Mouse (Mus musculus) forebrain, embryonic 13.5 days (tissue): ENCODE measurements at regions not wholly inside any gene's neighbourhood (a gene's known extent, or its start where the extent isn't known, plus 50 kb on each side); places are given as distances from the start of the nearest gene placed in this dataset.
A peak's percentile ranks its signal among the peaks of the same experiment; 100 is the strongest.

Experiments
- ATAC-seq: fragments of 200-750 bp; cut with Nextera tagmentation; 2 replicates; pipeline ENCODE4 v1.8.0; 2017
- H3K27ac ChIP-seq: fragments of 300-500 bp; sonication (generic); 2 replicates; pipeline ENCODE4 v1.5.1; 2015; ENCODE audit warnings: inconsistent platforms, mild to moderate bottlenecking, moderate library complexity
- H3K27me3 ChIP-seq: fragments of 300-500 bp; sonication (generic); 2 replicates; pipeline ENCODE4 v1.6.1; 2015; ENCODE audit warnings: mild to moderate bottlenecking, inconsistent platforms
- H3K36me3 ChIP-seq: fragments of 300-500 bp; sonication (generic); 2 replicates; pipeline ENCODE4 v1.6.1; 2015; ENCODE audit warnings: mild to moderate bottlenecking, inconsistent platforms; ENCODE audit not compliant: poor library complexity, severe bottlenecking
- H3K4me1 ChIP-seq: fragments of 300-500 bp; sonication (generic); 2 replicates; pipeline ENCODE4 v1.6.1; 2015; ENCODE audit warnings: inconsistent platforms
- H3K4me2 ChIP-seq: fragments of 300-500 bp; sonication (generic); 2 replicates; pipeline ENCODE4 v1.6.1; 2015; ENCODE audit warnings: inconsistent platforms, mild to moderate bottlenecking, moderate library complexity
- H3K4me3 ChIP-seq: fragments of 300-500 bp; sonication (generic); 2 replicates; pipeline ENCODE4 v1.5.1; 2015; ENCODE audit warnings: mild to moderate bottlenecking, inconsistent platforms
- H3K9ac ChIP-seq: fragments of 300-500 bp; sonication (generic); 2 replicates; pipeline ENCODE4 v1.6.1; 2015; ENCODE audit warnings: mild to moderate bottlenecking, inconsistent platforms
- H3K9me3 ChIP-seq: fragments of 300-500 bp; sonication (generic); replicated peaks from 2 replicates; pipeline ENCODE4 v1.6.1; 2016; ENCODE audit warnings: inconsistent platforms
- WGBS: fragments of 180-500 bp; shearing (Covaris S2); methylation state at CpG from one replicate; pipeline ENCODE4 v1.1.7; 2015; 5-methylcytosine and 5-hydroxymethylcytosine counted together

DNA sequence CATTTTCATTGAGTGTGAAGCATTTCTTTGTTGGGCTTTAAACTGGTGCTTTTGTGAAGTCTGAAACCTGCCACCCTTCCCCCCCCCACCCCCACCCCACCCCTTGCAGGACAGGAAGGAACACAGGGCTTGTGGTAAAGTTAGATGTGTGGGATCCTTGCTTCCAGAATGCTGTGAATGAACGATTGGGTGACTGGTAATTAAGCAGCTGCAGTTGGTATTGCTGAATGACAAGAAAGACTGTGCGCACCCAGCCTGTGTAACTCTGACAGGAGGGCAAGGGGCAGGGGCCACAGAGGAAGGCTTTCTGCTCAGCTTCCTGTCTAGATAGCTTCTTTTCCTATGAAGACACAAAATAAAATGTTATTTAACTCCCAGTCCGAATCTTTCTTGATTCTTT lies 300.1 kb upstream of the Auts2 start:
- no peak; the same call in 1 of the 2 replicates for ATAC-seq
- Histone ChIP-seq H3K27me3 (no peaks in the 10 kb centered on the region), H3K9me3 (no peaks in the 10 kb centered on the region; the same call in 1 of the 2 replicates), H3K4me1 (peaks cover 11% of the 10 kb centered on the region; the same call in 1 of the 2 replicates), H3K4me3 (no peak overlapping the region), H3K36me3 (no peaks in the 10 kb centered on the region), H3K27ac (peak overlapping the region; percentile 37; the same call in 1 of the 2 replicates), H3K9ac (no peak overlapping the region), H3K4me2 (no peak overlapping the region)
- WGBS = 32% methylated on average over 3 of the region's 3 CpGs

DNA sequence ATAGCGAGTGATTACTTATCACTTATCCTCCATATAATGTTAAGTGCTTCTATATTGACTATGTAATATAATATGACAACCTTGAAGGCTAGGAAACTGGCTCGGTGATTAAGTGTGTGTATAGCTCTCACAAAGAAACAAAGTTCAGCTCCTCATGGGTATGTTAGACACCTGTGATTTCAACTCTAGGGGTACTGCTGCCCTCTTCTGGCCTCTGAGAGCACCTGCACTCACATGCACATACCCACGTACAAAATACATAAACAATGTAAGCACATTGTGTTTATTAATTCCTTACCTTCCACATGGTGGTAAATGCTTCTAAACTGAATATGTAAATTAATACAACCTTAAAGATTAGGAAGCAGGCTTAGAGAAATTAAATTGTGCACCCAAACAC lies 298.6 kb upstream of the Auts2 start:
- Histone ChIP-seq H3K27me3 (no peaks in the 10 kb centered on the region), H3K4me3 (no peak overlapping the region), H3K9me3 (no peaks in the 10 kb centered on the region; the same call in 1 of the 2 replicates), H3K9ac (no peak overlapping the region), H3K36me3 (no peaks in the 10 kb centered on the region), H3K4me1 (peaks cover 11% of the 10 kb centered on the region; the same call in 1 of the 2 replicates), H3K4me2 (no peak overlapping the region), H3K27ac (no peak overlapping the region)
- no peak for ATAC-seq
- 93% methylated on average over 3 of the region's 3 CpGs for WGBS

DNA sequence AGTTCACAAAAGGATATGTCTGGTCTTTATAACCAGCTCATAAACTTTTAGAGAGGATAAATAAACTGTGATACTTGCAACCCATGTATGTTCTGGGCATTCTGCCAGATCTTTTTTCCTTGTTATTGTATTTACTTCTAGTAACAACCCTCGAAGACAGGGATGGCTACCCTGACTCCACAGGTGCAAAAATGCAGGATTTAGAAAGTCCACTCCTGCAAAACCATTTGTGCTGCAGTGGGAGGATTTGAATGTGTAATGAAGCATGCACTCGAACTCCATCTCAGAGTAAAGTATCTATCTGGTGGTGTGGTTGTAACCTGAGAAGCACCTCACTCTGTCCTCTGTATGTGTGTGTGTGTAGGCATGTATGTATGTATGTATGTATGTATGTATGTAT lies 294.3 kb upstream of the Auts2 start:
- 36% methylated on average over 2 of the region's 2 CpGs for WGBS
- no peaks in the 10 kb centered on the region for H3K27me3 ChIP-seq
- H3K4me1 ChIP-seq = no peaks in the 10 kb centered on the region
- no peak overlapping the region for H3K4me2 ChIP-seq
- ATAC-seq = no peak
- no peaks in the 10 kb centered on the region; the same call in 1 of the 2 replicates for H3K9me3 ChIP-seq
- no peak overlapping the region for H3K9ac ChIP-seq
- no peaks in the 10 kb centered on the region for H3K36me3 ChIP-seq
- H3K27ac ChIP-seq = no peak overlapping the region
- no peak overlapping the region for H3K4me3 ChIP-seq

DNA sequence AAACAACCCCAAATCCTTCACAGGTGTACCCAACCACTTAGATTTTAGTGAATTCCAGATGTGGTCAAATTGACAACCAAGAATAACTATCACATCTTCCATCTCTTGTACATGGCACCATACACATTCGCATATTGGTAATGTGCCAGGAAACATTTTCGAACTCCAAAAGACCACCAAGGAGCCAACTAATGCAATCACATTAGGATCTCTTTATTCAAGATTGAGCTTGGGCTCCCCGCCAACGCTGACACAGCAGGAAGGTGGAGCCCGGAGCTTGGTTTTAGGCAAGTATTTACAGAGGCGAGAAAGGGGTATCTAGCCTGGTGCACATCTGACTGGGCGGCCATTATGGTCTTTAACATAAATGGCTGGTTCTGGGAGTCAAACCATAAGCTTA lies 285.8 kb upstream of the Auts2 start:
- no peak overlapping the region for H3K27ac ChIP-seq
- H3K9me3 ChIP-seq = no peaks in the 10 kb centered on the region
- H3K27me3 ChIP-seq = no peaks in the 10 kb centered on the region
- no peak overlapping the region for H3K4me3 ChIP-seq
- H3K4me1 ChIP-seq = 0 out of 2 replicates have a peak, but pooled peaks cover 6% of the 10 kb centered on the region
- 52% methylated on average over 7 of the region's 7 CpGs for WGBS
- no peak overlapping the region for H3K4me2 ChIP-seq
- no peaks in the 10 kb centered on the region for H3K36me3 ChIP-seq
- H3K9ac ChIP-seq = no peak overlapping the region
- no peak for ATAC-seq

DNA sequence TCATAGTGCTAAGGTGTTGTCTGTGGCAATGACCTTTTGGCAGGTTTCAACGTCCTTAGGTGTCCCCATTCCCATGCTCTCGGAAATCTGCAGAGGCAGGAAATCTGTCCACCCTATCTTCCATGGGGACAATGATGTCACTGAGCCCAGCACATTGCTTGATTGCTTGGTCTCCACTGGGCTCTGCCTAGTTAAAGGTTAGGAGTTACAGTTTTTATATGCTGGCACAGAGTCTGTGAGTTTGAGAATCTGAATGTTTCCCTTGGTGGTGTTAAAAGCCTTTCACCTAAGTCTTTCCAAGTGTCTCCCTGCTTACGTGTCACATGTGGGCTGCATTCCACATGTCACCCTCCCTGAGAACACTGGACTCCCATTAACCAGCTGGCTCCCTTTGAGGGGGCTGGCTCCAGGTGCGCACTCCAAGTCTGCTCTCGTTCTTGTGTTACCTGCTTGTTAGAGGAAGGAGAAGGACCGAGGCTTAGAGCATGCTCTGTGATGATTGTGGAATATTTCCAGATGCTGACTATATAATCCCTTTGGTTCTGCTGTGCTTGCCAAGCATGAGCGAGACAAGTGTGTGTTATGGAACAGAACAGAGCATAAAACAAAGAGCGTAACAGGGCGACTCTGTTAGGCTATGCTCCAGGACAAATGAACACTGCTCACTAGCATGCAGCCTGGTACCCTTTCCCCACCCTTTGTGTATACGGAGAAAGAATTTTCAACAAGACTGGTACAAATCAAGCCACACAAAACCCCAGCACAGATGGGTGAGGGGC lies 284.6 kb upstream of the Auts2 start:
- ATAC-seq = no peak
- no peaks in the 10 kb centered on the region for H3K9me3 ChIP-seq
- no peaks in the 10 kb centered on the region for H3K27me3 ChIP-seq
- no peak overlapping the region for H3K9ac ChIP-seq
- 0 out of 2 replicates have a peak, but pooled peaks cover 6% of the 10 kb centered on the region for H3K4me1 ChIP-seq
- H3K4me2 ChIP-seq = no peak overlapping the region
- no peak overlapping the region for H3K4me3 ChIP-seq
- H3K27ac ChIP-seq = no peak overlapping the region
- WGBS = 86% methylated on average over 10 of the region's 10 CpGs
- H3K36me3 ChIP-seq = no peaks in the 10 kb centered on the region

DNA sequence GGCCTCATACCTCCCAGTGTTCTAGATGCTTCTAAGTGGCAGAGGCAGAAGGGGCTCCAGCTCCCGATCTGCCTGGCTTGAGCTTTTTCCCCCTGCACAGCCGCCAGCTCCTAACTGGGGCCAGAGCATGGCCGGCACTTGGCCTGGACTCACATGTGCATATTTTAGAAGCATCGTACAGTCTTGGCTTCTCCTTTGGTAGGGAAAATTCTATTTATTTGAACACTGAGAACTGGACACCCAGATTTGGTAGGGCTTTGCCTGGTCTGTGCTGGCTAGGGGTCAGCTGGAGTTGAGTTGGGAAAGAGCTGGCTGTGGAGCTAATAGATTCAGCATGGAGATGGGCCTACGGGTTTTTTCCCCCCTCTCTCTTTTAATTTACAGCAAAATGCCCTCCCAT lies 282.9 kb upstream of the Auts2 start:
- no peak overlapping the region for H3K27ac ChIP-seq
- H3K27me3 ChIP-seq = no peaks in the 10 kb centered on the region
- no peak overlapping the region for H3K4me3 ChIP-seq
- H3K4me2 ChIP-seq = no peak overlapping the region
- no peaks in the 10 kb centered on the region for H3K9me3 ChIP-seq
- 93% methylated on average over 5 of the region's 5 CpGs for WGBS
- no peak overlapping the region for H3K9ac ChIP-seq
- H3K36me3 ChIP-seq = no peaks in the 10 kb centered on the region
- 0 out of 2 replicates have a peak, but pooled peaks cover 6% of the 10 kb centered on the region for H3K4me1 ChIP-seq
- no peak for ATAC-seq

DNA sequence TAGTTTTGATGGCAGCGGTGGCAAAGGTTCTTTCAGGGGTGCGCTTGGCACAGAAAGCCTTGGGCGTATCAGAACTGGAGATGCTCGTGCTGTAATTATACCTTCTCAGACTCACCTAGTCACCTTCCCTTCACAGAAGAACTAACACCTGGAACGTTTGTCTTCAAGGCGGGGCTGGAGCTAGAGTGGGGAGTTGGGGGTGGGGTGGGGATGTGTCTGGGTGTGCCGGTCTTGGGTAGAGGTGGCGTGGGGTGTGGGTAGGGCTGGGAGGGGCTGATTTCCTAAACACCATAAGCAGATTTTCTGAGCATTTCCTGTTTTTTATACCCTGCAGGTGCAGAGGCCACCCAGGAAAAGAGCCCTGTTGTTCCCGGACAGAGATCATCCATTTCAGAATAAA lies 274.5 kb upstream of the Auts2 start:
- no peaks in the 10 kb centered on the region for H3K36me3 ChIP-seq
- no peak for ATAC-seq
- H3K9ac ChIP-seq = no peak overlapping the region
- H3K4me2 ChIP-seq = no peak overlapping the region
- H3K4me1 ChIP-seq = no peaks in the 10 kb centered on the region
- no peaks in the 10 kb centered on the region for H3K27me3 ChIP-seq
- no peak overlapping the region for H3K27ac ChIP-seq
- WGBS = 86% methylated on average over 9 of the region's 9 CpGs
- no peak overlapping the region for H3K4me3 ChIP-seq
- H3K9me3 ChIP-seq = no peaks in the 10 kb centered on the region

DNA sequence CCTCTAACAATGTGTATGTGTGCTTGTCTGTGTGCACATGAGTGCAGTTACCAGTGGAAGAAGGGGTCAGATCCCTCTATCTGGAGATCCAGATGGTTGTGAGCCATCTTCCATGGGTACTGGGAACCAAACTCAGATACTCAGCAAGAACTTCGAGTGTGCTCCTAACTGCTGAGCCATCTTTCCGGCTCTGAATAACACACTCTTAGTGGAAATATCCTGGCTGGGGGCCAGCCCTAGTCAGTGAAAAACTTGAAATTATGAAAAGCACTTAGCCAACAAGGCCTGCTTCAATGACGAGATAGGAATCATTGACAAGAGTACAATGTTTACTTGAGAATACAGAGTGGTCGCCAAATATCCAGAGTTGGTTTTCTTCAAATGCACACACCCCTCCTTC lies 266.0 kb upstream of the Auts2 start:
- H3K4me3 ChIP-seq = no peak overlapping the region
- no peaks in the 10 kb centered on the region for H3K36me3 ChIP-seq
- H3K9me3 ChIP-seq = no peaks in the 10 kb centered on the region; the same call in 1 of the 2 replicates
- no peaks in the 10 kb centered on the region for H3K27me3 ChIP-seq
- H3K9ac ChIP-seq = no peak overlapping the region
- no peak overlapping the region for H3K4me2 ChIP-seq
- H3K4me1 ChIP-seq = no peaks in the 10 kb centered on the region
- WGBS = 85% methylated on average over 4 of the region's 4 CpGs
- H3K27ac ChIP-seq = no peak overlapping the region
- no peak for ATAC-seq

DNA sequence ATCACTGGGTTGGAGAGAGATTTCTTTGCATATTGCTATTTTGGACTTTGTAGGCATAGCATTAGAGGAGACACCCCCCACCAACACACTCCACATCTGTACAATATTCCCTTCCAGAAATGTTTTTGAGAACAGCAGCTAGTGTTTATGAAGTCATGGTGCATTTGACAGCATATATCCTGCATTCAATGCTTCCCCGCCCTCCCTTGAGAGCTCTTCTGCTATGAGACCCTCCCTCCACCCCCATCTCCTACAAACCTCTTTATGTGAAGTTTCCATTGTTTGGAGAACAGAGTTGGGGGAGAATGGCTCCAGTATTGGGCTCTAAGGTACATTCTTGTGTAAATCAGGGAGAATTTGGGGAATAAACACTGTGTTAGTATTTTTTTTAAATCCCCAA lies 252.9 kb upstream of the Auts2 start:
- no peak for ATAC-seq
- Histone ChIP-seq H3K4me3 (no peak overlapping the region), H3K9ac (no peak overlapping the region), H3K4me1 (no peaks in the 10 kb centered on the region), H3K9me3 (peaks cover 4% of the 10 kb centered on the region), H3K27me3 (no peaks in the 10 kb centered on the region), H3K36me3 (no peaks in the 10 kb centered on the region), H3K4me2 (no peak overlapping the region), H3K27ac (no peak overlapping the region)
- 81% methylated on average over 1 of the region's 1 CpGs for WGBS

DNA sequence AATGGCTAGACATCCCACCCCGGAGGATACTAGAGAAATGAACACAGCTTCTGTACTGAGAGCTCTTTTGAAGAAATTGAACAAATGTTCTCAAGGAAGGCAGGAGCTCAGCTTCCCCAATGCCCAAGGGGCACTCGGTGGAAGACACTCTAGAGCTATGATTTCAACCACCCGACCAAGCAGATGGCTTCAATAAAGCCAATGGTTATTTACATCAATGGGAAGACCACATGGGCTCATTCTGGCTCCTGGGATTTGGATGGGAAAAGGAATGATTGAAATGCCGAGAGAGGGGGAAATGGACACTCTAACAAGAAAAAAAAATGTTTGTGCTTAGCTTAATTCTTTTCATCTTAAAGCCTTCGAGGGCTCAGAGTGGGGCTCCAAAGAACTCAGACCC lies 249.3 kb upstream of the Auts2 start:
- Histone ChIP-seq H3K27me3 (no peaks in the 10 kb centered on the region), H3K9me3 (no peaks in the 10 kb centered on the region), H3K4me2 (no peak overlapping the region), H3K9ac (no peak overlapping the region), H3K4me3 (no peak overlapping the region), H3K27ac (no peak overlapping the region), H3K36me3 (no peaks in the 10 kb centered on the region), H3K4me1 (no peaks in the 10 kb centered on the region)
- ATAC-seq = no peak
- 83% methylated on average over 5 of the region's 5 CpGs for WGBS

DNA sequence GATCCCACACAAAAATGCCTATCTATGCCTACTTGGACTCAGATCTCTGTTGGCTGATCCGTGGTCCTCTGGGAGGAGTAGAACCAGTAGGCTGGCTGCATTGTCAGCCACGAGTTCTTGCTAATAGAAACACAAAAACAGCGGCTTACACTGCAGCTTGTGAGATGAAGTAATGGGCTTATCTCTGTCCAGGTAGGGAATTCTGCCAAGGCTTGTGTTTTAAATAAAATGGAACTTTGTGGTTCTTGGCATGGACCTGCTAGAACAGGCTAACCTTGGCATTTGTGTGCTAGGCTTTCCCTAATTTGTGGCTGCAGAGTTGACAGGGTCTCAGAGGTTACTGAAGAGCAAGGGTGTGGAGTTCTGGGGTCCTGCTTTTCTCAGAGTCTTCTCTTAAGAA lies 242.1 kb upstream of the Auts2 start:
- no peaks in the 10 kb centered on the region for H3K27me3 ChIP-seq
- no peak overlapping the region for H3K4me2 ChIP-seq

DNA sequence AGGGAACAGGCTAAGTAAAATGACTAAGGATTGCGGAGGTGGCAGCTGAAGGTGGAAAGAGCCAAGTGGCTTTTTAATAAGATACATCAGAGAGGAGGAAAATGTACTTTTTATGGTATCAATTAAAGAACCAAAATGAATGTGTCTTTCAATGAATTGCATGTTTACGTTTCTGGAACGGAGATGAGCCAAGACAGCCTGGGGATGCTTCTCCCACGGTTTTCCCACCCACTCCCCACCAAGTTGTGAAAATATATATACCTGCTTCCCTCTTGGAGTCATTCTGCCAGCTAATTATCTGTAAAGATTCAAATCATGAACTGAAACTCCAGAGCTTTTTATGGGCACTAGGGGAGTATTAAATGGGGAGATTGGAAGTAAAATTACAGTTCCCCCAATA lies 241.6 kb upstream of the Auts2 start:
- no peak for ATAC-seq
- H3K27me3 ChIP-seq = no peaks in the 10 kb centered on the region
- H3K9me3 ChIP-seq = no peaks in the 10 kb centered on the region
- H3K27ac ChIP-seq = no peak overlapping the region
- no peaks in the 10 kb centered on the region for H3K4me1 ChIP-seq
- WGBS = 86% methylated on average over 4 of the region's 4 CpGs
- no peak overlapping the region for H3K4me3 ChIP-seq
- H3K36me3 ChIP-seq = no peaks in the 10 kb centered on the region
- H3K9ac ChIP-seq = no peak overlapping the region
- H3K4me2 ChIP-seq = no peak overlapping the region

More for the DNA sequence above, 242.1 kb upstream of the Auts2 start:
- ATAC-seq = no peak
- Histone ChIP-seq H3K4me3 (no peak overlapping the region), H3K9me3 (no peaks in the 10 kb centered on the region), H3K4me1 (no peaks in the 10 kb centered on the region), H3K27ac (no peak overlapping the region), H3K36me3 (no peaks in the 10 kb centered on the region), H3K9ac (no peak overlapping the region)
- 53% methylated on average over 3 of the region's 3 CpGs for WGBS
